Mouse (Mus musculus) hindbrain, embryonic 11.5 days (tissue): ENCODE measurements around the gene Emilin2. TPM values are rescaled to one million over a fixed set of nuclear protein-coding genes. Genes with fewer than 3 reads are reported as not detected.

Experiments used
- ATAC-seq: fragments of 200-750 bp; cut with Nextera tagmentation; 2 replicates; pipeline ENCODE4 v1.8.0; 2017; ENCODE audit warnings: mild to moderate bottlenecking, moderate TSS enrichment, moderate library complexity; ENCODE audit not compliant: low FRiP score
- DNase-seq: peaks from one replicate; pipeline ENCODE4 v3.0.0-alpha.2; 2015; ENCODE audit warnings: low spot score
- H3K27ac ChIP-seq: fragments of 300-500 bp; sonication (generic); 2 replicates; pipeline ENCODE4 v1.5.1; 2014; ENCODE audit warnings: mild to moderate bottlenecking, low read depth, low read length
- H3K27me3 ChIP-seq: fragments of 300-500 bp; sonication (generic); 2 replicates; pipeline ENCODE4 v1.6.1; 2014; ENCODE audit warnings: mild to moderate bottlenecking, low read length, moderate library complexity, mixed read lengths; ENCODE audit not compliant: control insufficient read depth, insufficient read depth
- H3K36me3 ChIP-seq: fragments of 300-500 bp; sonication (generic); 2 replicates; pipeline ENCODE4 v1.6.1; 2014; ENCODE audit warnings: mild to moderate bottlenecking, low read length, moderate library complexity, mixed read lengths; ENCODE audit not compliant: control insufficient read depth, insufficient read depth
- H3K4me1 ChIP-seq: fragments of 300-500 bp; sonication (generic); replicated peaks from 2 replicates; pipeline ENCODE4 v1.6.1; 2014; ENCODE audit warnings: low read length, mixed read lengths; ENCODE audit not compliant: control insufficient read depth, insufficient read depth
- H3K4me2 ChIP-seq: fragments of 300-500 bp; sonication (generic); replicated peaks from 2 replicates; pipeline ENCODE4 v1.6.1; 2014; ENCODE audit warnings: mild to moderate bottlenecking, low read depth, low read length
- H3K4me3 ChIP-seq: fragments of 300-500 bp; sonication (generic); 2 replicates; pipeline ENCODE4 v1.5.1; 2014; ENCODE audit warnings: low read depth, low read length
- H3K9ac ChIP-seq: fragments of 300-500 bp; sonication (generic); 2 replicates; pipeline ENCODE4 v1.6.1; 2014; ENCODE audit warnings: low read depth, low read length
- H3K9me3 ChIP-seq: fragments of 300-500 bp; sonication (generic); 2 replicates; pipeline ENCODE4 v1.6.1; 2016; ENCODE audit warnings: low read length; ENCODE audit not compliant: control insufficient read depth
- WGBS: fragments of 180-500 bp; shearing (Covaris S2); extraction: QIAGEN DNeasy Blood & Tissue Kit; methylation state at CpG from one replicate; pipeline ENCODE4 v1.1.7; 2014; 5-methylcytosine and 5-hydroxymethylcytosine counted together
- polyA plus RNA-seq: library from polyadenylated mRNA; unstranded; fragments of >200 nt; fragmentation: Nextera tagmentation; extraction: Ambion mirVana; gene quantifications from 2 replicates; pipeline ENCODE4 v1.2.1, GENCODE M21; 2014

Emilin2 gene
- polyA plus RNA-seq, 1 experiment from 2014 or later, result 7.8 TPM

GRCm38 (mm10) chr17:71252101-71252500 lies 59.7 kb downstream of the Emilin2 start:
- Histone ChIP-seq H3K36me3 (no peaks in the 10 kb centered on the region), H3K9ac (no peak overlapping the region), H3K4me1 (no peaks in the 10 kb centered on the region), H3K9me3 (no peaks in the 10 kb centered on the region), H3K4me3 (no peak overlapping the region), H3K27ac (no peak overlapping the region), H3K27me3 (no peaks in the 10 kb centered on the region), H3K4me2 (no peak overlapping the region)
- no peak for DNase-seq
- ATAC-seq, result no peak
- 85% methylated on average over 9 of the region's 9 CpGs for WGBS

- 68% methylated on average over 6 of the region's 6 CpGs for WGBS
- Histone ChIP-seq H3K9me3 (no peaks in the 10 kb centered on the region), H3K4me3 (no peak overlapping the region), H3K36me3 (no peaks in the 10 kb centered on the region), H3K4me2 (no peak overlapping the region), H3K27me3 (no peaks in the 10 kb centered on the region), H3K27ac (no peak overlapping the region), H3K4me1 (no peaks in the 10 kb centered on the region), H3K9ac (no peak overlapping the region)
- DNase-seq (peak; percentile 21), ATAC-seq (no peak)
Measured at GRCm38 (mm10) chr17:71251601-71252001, 60.2 kb downstream of the Emilin2 start.

- Histone ChIP-seq H3K9me3 (no peaks in the 10 kb centered on the region), H3K27me3 (no peaks in the 10 kb centered on the region), H3K4me1 (no peaks in the 10 kb centered on the region), H3K9ac (no peak overlapping the region), H3K4me2 (no peak overlapping the region), H3K36me3 (no peaks in the 10 kb centered on the region), H3K27ac (no peak overlapping the region), H3K4me3 (no peak overlapping the region)
- 90% methylated on average over 16 of the region's 16 CpGs for WGBS
- DNase-seq (no peak), ATAC-seq (no peak)
Measured at GRCm38 (mm10) chr17:71250819-71251600, 60.8 kb downstream of the Emilin2 start.

- Histone ChIP-seq H3K4me2 (no peak overlapping the region), H3K4me3 (no peak overlapping the region), H3K4me1 (no peaks in the 10 kb centered on the region), H3K36me3 (no peaks in the 10 kb centered on the region), H3K9ac (no peak overlapping the region), H3K9me3 (no peaks in the 10 kb centered on the region), H3K27ac (no peak overlapping the region), H3K27me3 (no peaks in the 10 kb centered on the region)
- 93% methylated on average over 2 of the region's 2 CpGs for WGBS
- ATAC-seq (no peak), DNase-seq (no peak)
Measured at GRCm38 (mm10) chr17:71250046-71250445, 61.7 kb downstream of the Emilin2 start.

- no peaks in the 10 kb centered on the region for H3K27me3 ChIP-seq
- H3K4me1 ChIP-seq, result no peaks in the 10 kb centered on the region
- DNase-seq (no peak), ATAC-seq (no peak)
- H3K36me3 ChIP-seq, result no peaks in the 10 kb centered on the region
- no peak overlapping the region for H3K4me3 ChIP-seq
- no peak overlapping the region for H3K9ac ChIP-seq
- H3K27ac ChIP-seq, result no peak overlapping the region
- no peaks in the 10 kb centered on the region for H3K9me3 ChIP-seq
- 85% methylated on average over 6 of the region's 6 CpGs for WGBS
- no peak overlapping the region for H3K4me2 ChIP-seq
Measured at GRCm38 (mm10) chr17:71248963-71249362, 62.8 kb downstream of the Emilin2 start.

GRCm38 (mm10) chr17:71246022-71246421 lies 65.8 kb downstream of the Emilin2 start:
- 93% methylated on average over 4 of the region's 4 CpGs for WGBS
- DNase-seq (no peak), ATAC-seq (no peak)
- Histone ChIP-seq H3K4me2 (no peak overlapping the region), H3K9me3 (no peaks in the 10 kb centered on the region), H3K4me1 (no peaks in the 10 kb centered on the region), H3K36me3 (0 out of 2 replicates have a peak, but pooled peaks cover 3% of the 10 kb centered on the region), H3K9ac (no peak overlapping the region), H3K27ac (no peak overlapping the region), H3K4me3 (no peak overlapping the region), H3K27me3 (no peaks in the 10 kb centered on the region)

- Histone ChIP-seq H3K9me3 (no peaks in the 10 kb centered on the region), H3K4me1 (no peaks in the 10 kb centered on the region), H3K27ac (no peak overlapping the region), H3K9ac (no peak overlapping the region), H3K27me3 (no peaks in the 10 kb centered on the region), H3K36me3 (0 out of 2 replicates have a peak, but pooled peaks cover 3% of the 10 kb centered on the region), H3K4me3 (no peak overlapping the region), H3K4me2 (no peak overlapping the region)
- WGBS, result 96% methylated on average over 15 of the region's 15 CpGs
- ATAC-seq, result no peak
- no peak for DNase-seq
Measured at GRCm38 (mm10) chr17:71245133-71245532, 66.6 kb downstream of the Emilin2 start.

GRCm38 (mm10) chr17:71242666-71243065 lies 69.1 kb downstream of the Emilin2 start:
- H3K9ac ChIP-seq, result no peak overlapping the region
- no peak overlapping the region for H3K4me2 ChIP-seq
- no peak for ATAC-seq
- 97% methylated on average over 7 of the region's 7 CpGs for WGBS
- H3K4me3 ChIP-seq, result no peak overlapping the region
- no peak for DNase-seq
- no peaks in the 10 kb centered on the region for H3K4me1 ChIP-seq
- no peaks in the 10 kb centered on the region for H3K9me3 ChIP-seq
- H3K27ac ChIP-seq, result no peak overlapping the region
- 0 out of 2 replicates have a peak, but pooled peaks cover 3% of the 10 kb centered on the region for H3K36me3 ChIP-seq
- no peaks in the 10 kb centered on the region for H3K27me3 ChIP-seq

- Histone ChIP-seq H3K9me3 (no peaks in the 10 kb centered on the region), H3K4me3 (no peak overlapping the region), H3K36me3 (0 out of 2 replicates have a peak, but pooled peaks cover 3% of the 10 kb centered on the region), H3K27me3 (no peaks in the 10 kb centered on the region), H3K4me1 (no peaks in the 10 kb centered on the region), H3K9ac (no peak overlapping the region), H3K4me2 (no peak overlapping the region), H3K27ac (no peak overlapping the region)
- DNase-seq (no peak), ATAC-seq (no peak)
- WGBS, result 96% methylated on average over 9 of the region's 9 CpGs
Measured at GRCm38 (mm10) chr17:71240811-71241210, 71.0 kb downstream of the Emilin2 start.
